Mouse (Mus musculus) bone marrow, adult 2 months (tissue): ENCODE measurements around the gene Csnk1d.

Experiments
- CTCF ChIP-seq: fragments of 200-500 bp; IDR thresholded peaks from 2 replicates; pipeline ENCODE4 v1.5.1; 2011; ENCODE audit warnings: low read length, control low read depth; ENCODE audit not compliant: control insufficient read depth, insufficient read depth
- POLR2A ChIP-seq: fragments of 200-500 bp; IDR thresholded peaks from 2 replicates; pipeline ENCODE4 v1.6.1; 2011; ENCODE audit warnings: low read depth, mild to moderate bottlenecking, control low read depth, low read length, borderline replicate concordance; ENCODE audit not compliant: control insufficient read depth

DNA sequence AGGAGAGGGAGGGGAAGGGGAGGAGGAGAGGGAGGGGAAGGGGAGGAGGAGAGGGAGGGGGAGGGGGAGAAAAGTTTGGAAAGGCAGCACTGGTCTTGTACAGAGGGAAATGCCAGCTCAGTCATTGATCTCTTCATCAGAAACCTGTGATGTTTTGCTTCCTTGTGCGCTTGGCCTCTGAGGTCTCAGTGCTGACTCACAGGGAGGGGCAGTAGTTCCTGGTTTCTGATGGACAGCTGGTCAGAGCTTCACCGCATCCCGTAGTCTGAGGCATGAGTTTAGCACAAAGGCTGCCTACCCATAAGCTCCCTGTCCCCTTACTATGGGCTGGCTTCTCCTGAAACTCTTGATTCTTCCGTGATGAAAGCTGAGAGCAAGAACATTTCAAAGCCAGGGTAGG lies 52.3 kb downstream of the Csnk1d start:
- TF ChIP-seq CTCF (no peak), POLR2A (no peak)
